Mouse (Mus musculus) T-helper 1 cell (primary cell): ENCODE results near the gene Syn3.

ENCODE experiments used
- in situ Hi-C: fragments of 300-600 bp; cut with MboI, MseI; formaldehyde crosslinking; loops from one replicate; pipeline ENCODE4 v1.15.1; 2025; ENCODE audit warnings: high pct_unique_total_duplicates

Syn3 gene

DNA sequence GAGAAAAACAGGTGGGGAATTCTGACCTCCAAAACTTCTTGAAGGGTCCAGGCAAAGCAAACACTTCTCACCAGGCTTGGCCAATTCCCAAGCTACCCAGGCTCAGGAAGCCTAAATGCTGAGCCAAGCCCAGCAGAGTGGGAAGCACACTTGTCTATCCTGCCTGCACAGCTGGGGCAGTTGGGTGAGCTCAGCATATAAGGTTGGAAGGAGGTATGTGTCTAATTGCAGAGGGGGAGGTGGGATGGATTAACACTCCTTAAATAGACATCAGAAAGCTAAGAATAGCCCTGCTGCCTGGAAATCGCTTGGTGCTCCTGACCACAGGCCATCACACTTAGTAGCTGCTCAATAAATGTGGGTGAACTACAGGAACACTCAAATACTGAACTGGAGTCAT is 185.2 kb downstream of the Syn3 start:
- in situ Hi-C loops: no loop called here

DNA sequence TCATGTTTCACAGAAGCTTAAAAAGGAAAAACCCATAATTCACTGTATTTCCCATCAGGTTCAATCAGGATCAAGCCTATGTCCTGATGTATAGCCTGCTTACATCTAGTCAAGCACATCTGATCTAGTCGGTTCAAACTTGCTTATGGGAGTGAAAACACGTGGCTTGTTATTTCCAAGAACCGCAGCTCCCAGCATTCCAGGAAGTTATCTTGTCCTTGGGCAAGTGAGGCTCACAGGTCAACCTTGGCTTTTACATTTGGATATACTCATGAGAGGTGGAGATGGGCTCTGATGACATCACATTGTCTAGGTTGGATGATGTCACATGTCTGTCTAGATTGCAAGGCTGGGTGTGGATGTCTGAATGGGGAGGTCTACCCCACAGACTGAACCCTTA is 185.7 kb downstream of the Syn3 start:
- in situ Hi-C loops: no loop called here

DNA sequence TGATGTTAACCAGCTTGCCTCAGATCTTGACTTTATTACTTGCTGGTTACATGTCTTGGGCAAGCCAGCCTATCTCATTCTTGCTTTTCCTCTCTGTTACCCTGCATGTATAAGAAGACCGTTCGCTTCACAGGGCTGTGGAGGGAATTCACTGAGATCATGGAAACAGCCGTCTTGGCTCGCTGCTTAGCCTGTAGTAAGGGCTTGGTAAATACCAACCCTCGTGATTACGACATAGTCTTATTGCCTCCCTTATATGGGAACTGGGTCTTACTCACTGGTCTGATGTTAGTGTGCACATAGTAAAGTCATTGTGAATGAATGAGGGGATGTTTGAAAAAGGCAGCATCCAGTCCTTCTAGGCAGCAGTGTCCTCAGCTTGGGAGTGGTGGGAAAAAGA is 188.2 kb downstream of the Syn3 start:
- in situ Hi-C loops: no loop called here

DNA sequence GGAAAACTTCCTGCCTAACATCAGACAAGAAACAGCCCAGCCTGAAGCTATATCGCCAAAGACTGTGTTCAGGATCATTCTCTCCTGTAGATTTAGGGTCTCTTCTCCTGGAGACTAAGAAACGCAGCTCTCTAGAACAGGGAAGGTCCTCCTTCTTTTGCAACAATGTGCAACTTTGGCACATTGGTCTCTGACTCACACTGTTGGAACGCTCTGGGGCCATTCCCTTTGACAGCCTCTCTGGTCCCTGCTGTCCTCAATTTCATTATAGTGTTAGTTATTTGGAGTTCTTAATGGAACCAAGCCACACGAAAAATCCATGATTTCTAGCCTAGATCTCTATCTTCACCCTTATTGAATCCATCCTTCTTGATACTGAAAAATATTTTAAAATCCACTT is 191.5 kb downstream of the Syn3 start:
- in situ Hi-C loops: loop anchor here (10.0 kb wide), 1 partner anchor 138 kb away; no protein-coding TSS in a partner anchor

DNA sequence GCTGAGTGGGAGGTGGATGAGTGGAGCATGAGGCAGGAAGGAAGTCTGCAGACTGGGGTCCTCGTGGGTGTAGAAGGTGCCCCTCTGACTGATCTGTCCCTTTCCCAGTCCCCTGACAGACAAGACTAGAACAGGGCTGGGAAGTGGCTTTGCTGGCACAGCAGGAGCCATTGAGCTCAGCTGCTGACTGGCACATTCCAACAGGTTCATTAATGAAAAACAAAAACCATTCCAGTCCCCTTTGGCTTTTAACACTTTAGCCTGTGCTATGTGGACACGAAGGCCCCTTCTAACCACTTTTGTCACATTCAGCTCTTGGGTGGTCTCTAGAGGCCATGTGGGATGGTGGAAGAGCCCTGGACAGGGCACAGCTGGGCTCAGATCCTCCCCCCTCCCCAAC is 194.1 kb downstream of the Syn3 start:
- in situ Hi-C loops: loop anchor here (10.0 kb wide), 1 partner anchor 140 kb away; no protein-coding TSS in a partner anchor

DNA sequence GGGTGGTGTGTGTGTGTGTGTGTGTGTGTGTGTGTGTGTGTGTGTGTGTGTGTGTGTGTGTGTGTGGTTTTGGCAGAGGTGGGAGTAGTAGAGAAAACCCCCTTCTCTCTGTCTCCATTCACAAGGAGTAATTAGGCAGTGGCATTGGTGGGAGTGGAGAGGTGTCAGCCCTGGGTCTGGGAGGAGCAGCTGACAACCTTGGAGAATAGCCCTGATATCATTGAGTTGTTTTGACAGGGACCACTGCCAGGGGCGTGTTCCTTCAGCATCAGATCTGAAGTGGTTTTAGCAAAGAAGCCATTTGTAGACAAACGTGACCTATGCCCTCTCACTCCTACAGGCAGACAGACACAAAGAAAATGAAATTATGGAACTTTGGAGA is 195.2 kb downstream of the Syn3 start:
- in situ Hi-C loops: loop anchor here (10.0 kb wide), 1 partner anchor 141 kb away; no protein-coding TSS in a partner anchor

DNA sequence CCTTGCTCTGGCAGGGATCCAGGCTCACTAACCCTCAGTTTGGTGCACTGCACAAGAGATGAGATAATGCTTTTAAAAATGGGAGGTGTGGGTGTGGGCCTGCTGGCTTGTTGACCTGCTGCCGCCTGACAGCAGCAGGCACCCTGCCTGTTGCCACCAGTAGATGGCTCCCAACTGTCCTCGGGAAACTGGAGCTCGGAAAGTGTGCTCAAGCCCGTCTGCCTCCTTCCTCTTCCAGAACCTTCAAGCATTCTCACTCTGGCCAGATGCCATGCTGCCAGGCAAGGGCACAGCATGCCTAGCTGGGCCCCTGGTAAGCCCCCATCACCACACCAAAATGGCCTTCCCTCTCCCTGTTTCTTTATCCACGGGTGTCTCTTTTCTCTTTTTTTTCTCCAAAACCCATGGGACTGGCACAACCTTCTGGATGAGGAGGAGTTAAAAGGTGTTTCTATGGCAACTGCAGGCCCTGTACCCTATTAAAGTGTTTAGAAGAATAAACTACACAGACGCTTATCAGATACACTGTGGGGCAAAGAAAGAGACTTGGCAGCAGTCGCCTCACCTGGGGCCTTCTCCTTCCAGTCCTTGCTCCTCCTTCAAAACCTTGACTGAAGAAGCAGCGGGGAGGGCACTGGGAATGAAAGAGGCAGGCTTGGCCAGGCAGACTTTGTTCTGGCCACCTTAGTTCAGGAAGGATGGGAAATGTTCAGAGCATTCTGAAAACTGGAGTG is 195.8 kb downstream of the Syn3 start:
- in situ Hi-C loops: loop anchor here (10.0 kb wide), 1 partner anchor 142 kb away; no protein-coding TSS in a partner anchor

DNA sequence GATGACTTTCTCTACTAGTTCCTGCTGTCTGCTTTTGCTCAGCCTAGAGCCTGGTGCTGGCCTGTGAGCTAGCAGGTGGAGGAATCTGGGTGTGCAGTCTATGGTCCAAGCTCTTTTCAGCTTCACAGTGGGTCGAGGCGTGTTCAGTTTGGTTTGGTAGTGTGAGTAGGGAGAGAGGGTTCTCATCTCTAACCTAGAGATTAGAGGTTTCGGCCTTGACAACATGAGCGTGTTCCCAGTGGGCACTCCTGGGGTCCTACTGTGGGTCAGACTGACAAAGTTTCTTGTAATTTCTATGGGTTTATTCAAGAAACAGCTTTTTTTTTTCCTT is 196.4 kb downstream of the Syn3 start:
- in situ Hi-C loops: loop anchor here (10.0 kb wide), 1 partner anchor 143 kb away; no protein-coding TSS in a partner anchor

DNA sequence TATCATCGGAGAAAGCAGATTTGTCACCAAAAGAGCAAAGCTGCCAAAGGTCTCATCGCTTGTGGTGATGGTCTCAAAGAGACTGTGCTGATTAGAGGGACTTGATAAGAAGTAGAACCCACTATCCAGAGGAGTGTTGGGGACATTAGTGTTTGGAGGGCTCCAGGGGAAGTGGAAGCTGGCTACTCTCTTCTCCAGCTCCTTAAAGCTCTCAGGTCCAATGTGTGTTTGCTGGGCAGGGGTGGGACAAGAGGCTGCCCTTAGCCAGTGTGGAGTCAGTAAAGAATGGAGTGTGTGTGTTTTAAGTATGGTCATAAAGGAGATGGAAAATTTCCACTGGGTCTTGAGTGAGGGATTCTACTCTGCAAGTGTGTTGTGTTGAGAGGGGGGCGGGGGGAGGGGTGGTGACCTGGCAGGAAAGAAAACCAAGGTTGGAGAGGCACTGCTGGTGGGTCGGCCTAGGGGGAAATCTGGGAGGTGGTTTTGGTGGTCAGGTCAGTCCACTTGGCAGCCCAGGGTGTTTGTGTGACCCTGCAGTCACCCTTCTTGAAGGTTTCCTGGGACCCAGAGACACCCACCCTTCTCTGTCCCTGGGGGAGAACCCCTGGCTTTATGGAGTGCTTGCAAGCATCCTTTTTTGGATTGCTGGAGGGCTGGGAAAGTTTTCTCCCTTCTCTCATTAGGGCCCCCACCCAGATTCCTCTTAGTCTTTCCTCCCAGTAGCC is 196.9 kb downstream of the Syn3 start:
- in situ Hi-C loops: loop anchor here (10.0 kb wide), 1 partner anchor 143 kb away; no protein-coding TSS in a partner anchor

DNA sequence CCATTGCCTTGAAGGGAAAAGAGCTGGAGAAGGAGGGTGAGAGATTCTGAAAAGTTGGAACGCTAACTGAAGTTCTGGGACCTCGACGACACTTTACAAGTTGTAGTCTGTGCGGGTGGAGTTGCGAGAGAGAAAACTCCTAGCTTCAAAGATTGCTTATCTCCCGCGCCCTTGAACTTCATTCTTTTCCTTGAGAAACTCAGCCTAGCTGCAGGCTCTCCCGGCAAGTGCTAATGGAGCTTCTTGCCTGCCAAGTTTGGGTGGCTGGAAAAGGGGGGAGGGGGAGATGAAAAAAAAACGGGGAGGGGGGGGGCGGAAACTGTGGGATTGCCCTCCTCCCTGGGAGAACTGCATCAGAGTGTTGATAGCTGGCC is 197.6 kb downstream of the Syn3 start:
- in situ Hi-C loops: loop anchor here (10.0 kb wide), 1 partner anchor 144 kb away; no protein-coding TSS in a partner anchor

DNA sequence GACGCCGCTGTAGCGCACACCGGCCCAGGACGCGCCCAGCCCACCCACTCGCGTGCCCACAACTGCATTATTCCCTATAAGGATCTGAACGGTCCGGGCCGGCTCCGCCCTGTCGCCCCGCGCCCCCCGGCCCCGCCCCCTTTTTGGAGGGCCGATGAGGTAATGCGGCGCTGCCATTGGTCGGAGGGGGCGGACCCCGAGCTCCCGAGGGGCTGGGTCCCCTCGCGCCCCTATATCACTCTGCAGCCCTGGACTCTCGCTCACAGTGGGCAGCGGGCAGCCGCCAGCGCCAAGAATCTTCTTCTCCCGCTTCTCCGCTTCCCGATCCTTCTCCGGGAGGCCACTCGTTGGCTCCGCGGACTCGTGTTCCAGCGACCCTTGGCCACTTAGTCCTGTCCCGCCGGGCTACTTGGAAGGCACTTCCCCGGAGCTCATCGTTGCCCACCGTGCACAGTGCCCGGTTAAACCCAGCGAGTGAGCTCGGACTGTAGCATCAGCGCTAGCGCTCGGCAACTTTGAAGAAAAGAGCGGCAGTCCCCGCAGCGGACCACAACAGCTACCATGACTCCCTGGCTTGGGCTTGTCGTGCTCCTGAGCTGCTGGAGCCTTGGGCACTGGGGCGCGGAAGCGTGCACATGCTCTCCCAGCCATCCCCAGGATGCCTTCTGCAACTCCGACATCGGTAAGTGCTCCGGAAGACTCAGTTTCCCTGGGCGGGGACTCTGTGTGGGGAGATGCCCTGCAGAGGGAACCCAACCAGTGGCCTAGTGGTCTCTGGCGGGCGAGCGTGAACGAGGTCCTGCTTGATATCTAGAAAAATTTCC is 198.2 kb downstream of the Syn3 start, which contains the start of gene Timp3:
TSS of gene Timp3 (plus strand) at position 80 of the 824 bp plus-strand sequence.
- in situ Hi-C loops: loop anchor here (10.0 kb wide), 1 partner anchor 144 kb away; no protein-coding TSS in a partner anchor

DNA sequence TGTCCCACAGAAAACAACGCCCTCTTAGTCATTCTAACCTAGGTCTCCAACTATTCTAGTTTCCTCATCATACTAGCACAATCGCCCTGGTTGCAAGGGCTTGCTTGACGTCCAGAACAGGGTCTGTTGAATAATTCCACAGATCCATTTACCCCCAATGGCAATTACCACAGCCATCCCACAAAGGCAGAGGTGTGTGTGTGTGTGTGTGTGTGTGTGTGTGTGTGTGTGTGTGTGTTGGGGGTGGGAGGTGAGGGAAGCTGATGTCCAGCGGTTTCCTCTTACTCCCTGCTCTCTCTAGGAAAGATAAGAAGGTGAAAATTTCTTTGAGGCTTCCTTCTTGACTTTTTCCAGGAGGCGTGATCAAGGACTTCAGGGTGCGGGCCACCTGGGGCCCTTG is 198.9 kb downstream of the Syn3 start:
- in situ Hi-C loops: loop anchor here (5.0 to 10.0 kb wide), 2 partner anchors 145 to 332 kb away; no protein-coding TSS in a partner anchor

DNA sequence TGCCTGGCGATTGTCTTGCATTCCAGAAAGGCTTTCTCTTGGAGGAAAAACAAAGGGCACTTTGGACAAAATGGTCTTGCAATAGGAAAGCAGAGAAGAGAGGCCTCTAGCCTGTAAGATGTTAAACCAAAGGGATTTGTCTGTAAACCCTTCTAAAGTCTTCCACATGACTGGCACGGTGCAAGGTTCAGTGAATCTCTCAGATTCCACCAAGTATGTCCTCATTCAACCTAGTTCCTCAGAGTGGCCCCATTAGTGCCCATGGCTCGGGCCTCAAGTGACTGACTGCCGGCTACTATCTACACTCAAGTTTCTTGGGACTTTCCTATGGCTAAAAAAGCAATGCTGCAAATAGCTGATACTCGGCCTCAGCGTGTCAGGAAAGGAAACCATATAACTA is 200.4 kb downstream of the Syn3 start:
- in situ Hi-C loops: loop anchor here (5.0 kb wide), 1 partner anchor 331 kb away; no protein-coding TSS in a partner anchor

DNA sequence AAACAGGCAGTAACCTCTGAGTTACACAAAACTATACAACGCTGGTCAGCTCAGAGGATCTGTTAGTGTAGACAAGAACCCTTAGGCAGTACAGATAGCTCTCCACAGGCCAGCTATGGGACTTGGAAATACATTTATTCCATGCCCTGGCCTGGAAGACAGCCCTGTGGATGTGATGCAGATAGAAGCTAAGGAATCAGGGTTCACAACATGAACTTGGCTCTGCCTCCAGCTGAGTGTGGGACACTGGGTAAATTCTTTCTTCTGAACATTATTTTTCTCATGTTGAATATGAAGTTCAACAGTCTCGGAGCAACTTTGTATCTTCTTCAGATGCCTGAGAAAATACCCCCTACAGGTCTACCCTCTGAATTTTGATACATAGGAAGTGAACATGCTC is 201.4 kb downstream of the Syn3 start:
- in situ Hi-C loops: loop anchor here (5.0 kb wide), 1 partner anchor 330 kb away; no protein-coding TSS in a partner anchor

DNA sequence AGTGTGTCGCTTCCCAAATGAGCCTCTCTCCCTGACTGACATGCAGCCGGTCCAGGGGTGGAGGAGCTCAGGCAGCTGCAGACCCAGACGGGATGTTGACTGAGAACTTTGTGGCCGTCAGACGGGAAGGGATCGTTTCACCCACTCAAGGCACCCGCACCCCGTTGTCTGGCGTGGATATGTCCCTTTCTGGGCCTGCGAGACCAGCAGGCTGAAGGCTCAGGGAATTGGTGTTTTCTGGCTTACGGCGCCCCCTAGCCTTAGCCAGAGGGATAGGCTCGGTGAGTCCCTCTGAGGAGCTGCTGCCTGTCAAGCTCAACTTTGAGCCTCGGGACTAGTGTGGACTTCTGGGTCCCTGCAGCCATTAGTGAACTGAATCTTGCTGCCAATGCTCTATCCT is 202.6 kb downstream of the Syn3 start:
- in situ Hi-C loops: loop anchor here (5.0 kb wide), 1 partner anchor 329 kb away; no protein-coding TSS in a partner anchor

DNA sequence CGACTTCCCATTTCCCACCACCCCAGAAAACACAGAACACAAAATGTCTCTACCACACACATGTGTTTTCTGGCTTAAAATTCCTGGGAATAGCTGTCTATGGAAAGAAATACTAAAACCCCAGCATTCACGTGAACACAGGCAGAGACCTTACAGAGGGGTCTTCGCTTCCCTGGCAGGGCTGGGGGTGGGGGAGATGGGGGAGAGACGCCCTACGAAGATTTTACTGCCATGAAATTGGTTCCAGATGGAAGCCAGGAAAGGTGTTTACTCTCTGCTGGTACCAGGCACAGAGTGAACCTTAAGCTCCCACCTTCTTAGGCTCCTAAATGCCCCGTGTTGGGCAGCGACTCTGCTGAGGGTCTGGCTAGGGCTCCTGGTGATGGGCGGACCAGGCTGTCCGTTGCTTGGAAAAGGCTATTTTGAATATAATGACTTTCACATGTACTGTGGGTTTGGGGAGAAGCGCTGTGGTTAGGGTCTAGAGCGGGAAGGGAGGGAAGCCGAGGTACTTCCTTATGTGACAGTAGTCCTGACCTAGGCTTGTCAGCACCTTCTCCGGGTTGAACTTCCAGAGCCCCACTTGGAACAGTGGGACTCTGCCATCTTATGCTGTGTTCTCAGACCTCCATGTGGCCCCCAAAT is 203.1 kb downstream of the Syn3 start:
- in situ Hi-C loops: loop anchor here (5.0 kb wide), 1 partner anchor 328 kb away; no protein-coding TSS in a partner anchor

DNA sequence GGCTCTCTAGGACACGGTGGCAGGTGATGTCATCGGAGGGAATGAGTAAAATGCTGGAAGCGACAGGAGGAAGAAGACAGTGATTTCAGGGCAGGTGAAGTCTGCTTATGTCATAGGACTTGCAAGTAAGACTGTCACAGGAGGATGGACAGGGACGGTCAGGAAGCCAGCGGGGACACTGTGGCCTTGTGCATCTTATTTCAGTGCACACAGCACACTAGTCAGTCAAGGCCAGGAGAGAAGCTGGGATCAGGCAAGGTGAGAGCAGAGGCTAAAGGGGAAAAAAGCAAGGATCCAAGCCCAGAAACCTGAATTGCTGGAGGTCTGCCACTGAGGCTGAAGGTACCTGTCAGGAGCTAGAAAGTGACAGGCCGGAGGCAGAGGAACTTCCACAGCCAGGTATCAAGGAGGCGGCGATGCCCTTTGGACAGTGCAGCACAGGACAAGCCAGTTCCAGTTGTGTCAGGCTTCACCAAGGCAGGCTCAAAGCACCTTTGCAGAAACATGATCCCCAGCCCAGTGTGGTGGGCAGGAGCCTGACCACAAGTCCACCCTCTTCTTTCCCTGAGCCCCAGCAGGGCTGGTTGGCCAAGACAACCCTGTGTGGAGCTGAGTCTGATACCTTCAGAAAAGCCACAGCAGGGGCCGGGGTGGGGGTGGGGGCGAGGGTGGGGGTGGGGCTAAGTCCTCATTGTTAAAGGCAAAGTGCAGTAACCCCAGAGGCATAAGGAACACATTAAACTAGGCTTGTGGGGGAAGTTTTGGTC is 203.9 kb downstream of the Syn3 start:
- in situ Hi-C loops: loop anchor here (5.0 kb wide), 1 partner anchor 327 kb away; no protein-coding TSS in a partner anchor

DNA sequence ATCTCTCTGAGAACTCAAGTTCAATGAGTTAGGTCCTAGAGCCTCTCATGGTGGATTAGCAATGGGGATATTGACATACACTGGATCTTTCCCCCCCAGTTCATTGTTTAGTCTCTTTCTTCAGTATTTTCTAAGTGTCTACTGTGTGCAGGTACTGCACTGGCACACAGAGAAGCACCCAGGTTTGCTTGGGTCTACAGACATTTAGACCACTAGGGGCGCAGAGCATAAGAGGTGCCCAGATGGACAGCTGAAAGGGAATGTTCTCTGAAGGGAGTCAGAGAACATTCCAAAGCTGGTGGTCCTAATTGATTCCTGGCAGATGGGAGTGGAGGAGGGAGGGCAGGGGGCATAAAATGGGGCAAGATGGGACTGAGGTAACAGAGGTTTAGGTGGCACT is 204.8 kb downstream of the Syn3 start:
- in situ Hi-C loops: no loop called here

DNA sequence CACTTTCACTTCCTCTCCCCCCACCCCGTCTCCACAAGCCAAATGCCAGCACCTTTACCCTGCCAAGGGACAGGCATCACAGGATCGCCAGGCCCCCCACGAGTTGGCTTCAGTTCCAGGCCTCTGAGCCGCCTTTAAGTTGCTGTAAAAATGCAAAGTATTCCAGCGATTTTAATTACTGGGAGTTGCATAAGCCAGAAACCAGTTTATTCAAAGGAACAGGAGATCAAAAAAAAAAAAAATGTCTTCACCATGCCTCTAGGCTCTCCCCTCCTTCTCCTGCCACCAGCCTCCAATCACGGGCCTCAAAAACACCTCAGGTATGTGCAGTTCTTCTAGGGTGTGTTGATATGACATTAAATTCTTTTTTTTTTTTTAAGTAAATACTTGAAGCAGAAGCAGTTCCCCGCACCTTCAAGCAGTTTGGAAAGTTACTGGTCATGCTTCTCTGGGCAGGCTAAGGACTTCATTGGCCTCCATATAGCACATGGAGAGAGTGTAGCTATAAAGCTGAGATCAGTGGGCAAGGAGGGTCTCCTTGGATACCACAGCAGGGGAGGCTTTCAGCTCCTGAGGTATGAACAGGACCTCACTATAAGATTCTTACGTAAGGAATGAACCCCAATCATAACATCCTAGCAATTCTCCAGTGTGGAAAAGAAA is 208.5 kb downstream of the Syn3 start:
- in situ Hi-C loops: no loop called here

DNA sequence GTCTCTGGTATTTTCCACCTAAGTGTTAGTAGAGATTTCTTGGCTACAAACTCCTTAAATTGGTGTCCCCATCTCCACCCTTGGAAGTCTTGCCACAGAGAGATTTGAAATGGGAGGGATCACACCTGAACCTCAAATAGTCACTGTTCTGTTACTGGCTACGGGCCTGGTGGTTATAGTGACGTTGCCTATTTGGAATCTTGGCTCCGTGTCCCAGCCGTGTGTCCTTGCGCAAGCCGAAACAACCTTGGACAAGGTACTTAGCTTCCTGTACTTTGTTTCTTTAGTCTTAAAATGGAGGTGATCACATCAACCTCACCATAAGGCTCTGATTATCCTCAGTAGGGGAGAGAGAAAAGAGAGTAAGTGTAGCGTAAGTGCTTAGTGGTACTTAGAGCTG is 212.2 kb downstream of the Syn3 start:
- in situ Hi-C loops: loop anchor here (5.0 kb wide), 1 partner anchor 219 kb away; no protein-coding TSS in a partner anchor
